Mouse (Mus musculus) midbrain, embryonic 16.5 days (tissue): Measurements from ENCODE around the gene Zfp618. TPM values are rescaled to one million over a fixed set of nuclear protein-coding genes. Genes with fewer than 3 reads are reported as not detected.

Source experiments
- ATAC-seq: fragments of 200-750 bp; cut with Nextera tagmentation; 2 replicates; pipeline ENCODE4 v1.8.0; 2017; ENCODE audit warnings: moderate TSS enrichment
- H3K27ac ChIP-seq: fragments of 300-500 bp; sonication (generic); 2 replicates; pipeline ENCODE4 v1.5.1; 2014; ENCODE audit warnings: mild to moderate bottlenecking, low read length, mixed read lengths
- H3K27me3 ChIP-seq: fragments of 300-500 bp; sonication (generic); 2 replicates; pipeline ENCODE4 v1.6.1; 2014; ENCODE audit warnings: low read depth, low read length, mixed read lengths; ENCODE audit not compliant: control insufficient read depth, insufficient read depth
- H3K36me3 ChIP-seq: fragments of 300-500 bp; sonication (generic); 2 replicates; pipeline ENCODE4 v1.6.1; 2014; ENCODE audit warnings: mild to moderate bottlenecking, low read length, moderate library complexity, mixed read lengths; ENCODE audit not compliant: control insufficient read depth, insufficient read depth
- H3K4me1 ChIP-seq: fragments of 300-500 bp; sonication (generic); 2 replicates; pipeline ENCODE4 v1.6.1; 2014; ENCODE audit warnings: mild to moderate bottlenecking, low read length, mixed read lengths; ENCODE audit not compliant: control insufficient read depth, insufficient read depth
- H3K4me2 ChIP-seq: fragments of 300-500 bp; sonication (generic); 2 replicates; pipeline ENCODE4 v1.6.1; 2014; ENCODE audit warnings: mild to moderate bottlenecking, low read length, mixed read lengths
- H3K4me3 ChIP-seq: fragments of 300-500 bp; sonication (generic); 2 replicates; pipeline ENCODE4 v1.5.1; 2014; ENCODE audit warnings: low read depth, mild to moderate bottlenecking, low read length, moderate library complexity, mixed read lengths
- H3K9ac ChIP-seq: fragments of 300-500 bp; sonication (generic); 2 replicates; pipeline ENCODE4 v1.6.1; 2014; ENCODE audit warnings: low read depth, low read length, mixed read lengths
- H3K9me3 ChIP-seq: fragments of 300-500 bp; sonication (generic); replicated peaks from 2 replicates; pipeline ENCODE4 v1.6.1; 2014; ENCODE audit warnings: mild to moderate bottlenecking, low read length, mixed read lengths; ENCODE audit not compliant: control insufficient read depth, poor library complexity, severe bottlenecking
- WGBS: fragments of 180-500 bp; shearing (Covaris S2); extraction: QIAGEN DNeasy Blood & Tissue Kit; methylation state at CpG from one replicate; pipeline ENCODE4 v1.1.7; 2014; 5-methylcytosine and 5-hydroxymethylcytosine counted together
- polyA plus RNA-seq: library from polyadenylated mRNA; unstranded; fragments of >200 nt; fragmentation: Nextera tagmentation; extraction: Ambion mirVana; gene quantifications from 2 replicates; pipeline ENCODE4 v1.2.1, GENCODE M21; 2015

The Zfp618 gene
- polyA plus RNA-seq, result 29.6 and 34.9 TPM in 2 replicates

DNA sequence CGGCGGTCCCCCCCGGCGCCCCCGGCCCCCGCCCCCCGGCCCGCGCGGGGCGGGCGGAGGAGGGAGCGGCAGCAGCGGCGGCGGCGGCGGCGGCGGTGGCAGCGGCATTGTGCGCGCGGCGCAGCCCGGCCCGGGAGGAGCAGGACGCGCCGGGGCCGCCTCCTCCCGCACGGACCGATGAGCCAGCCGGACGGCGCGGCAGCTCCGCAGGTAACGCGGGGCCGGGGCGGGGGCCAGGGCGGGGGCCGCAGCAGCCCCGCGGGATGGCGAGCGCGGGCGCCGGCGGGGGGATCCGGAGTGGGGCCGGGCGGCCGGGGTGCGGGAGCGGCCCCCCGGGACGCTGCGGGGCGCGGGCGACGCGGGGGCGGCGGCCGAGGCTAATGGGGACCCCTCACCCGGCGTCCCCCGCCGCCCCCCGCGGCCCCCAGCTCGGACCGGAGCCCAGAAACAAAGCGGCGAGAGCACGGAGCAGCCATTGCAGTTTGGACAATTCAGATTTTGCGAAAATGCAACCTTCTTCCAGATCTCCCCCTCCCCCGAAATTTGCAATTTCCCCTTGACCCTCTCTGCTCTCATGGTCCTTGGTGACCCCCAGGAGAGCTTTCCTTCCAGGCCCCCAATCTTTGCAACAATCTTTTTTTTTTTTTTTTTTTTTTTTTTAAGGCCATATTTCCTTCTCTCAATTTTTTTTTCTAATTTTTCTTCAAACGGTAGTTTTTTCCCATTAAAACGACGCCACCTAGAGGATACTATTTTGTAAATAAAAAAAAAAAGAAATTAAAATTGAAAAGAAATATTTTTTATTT lies at the start of gene Zfp618:
Gene Zfp618, plus strand, starts transcription at position 77 of the 806 bp plus-strand sequence.
- no peaks in the 10 kb centered on the region for H3K36me3 ChIP-seq
- H3K9me3 ChIP-seq, result no peaks in the 10 kb centered on the region
- peak within 1 kb of the TSS; percentile 74 for H3K4me3 ChIP-seq
- WGBS, result 1% methylated on average over 11 of the region's 86 CpGs
- H3K4me1 ChIP-seq, result peaks cover 10% of the 10 kb centered on the region; the same call in 1 of the 2 replicates
- H3K27me3 ChIP-seq, result no peaks in the 10 kb centered on the region
- ATAC-seq, result peak; percentile 68
- H3K9ac ChIP-seq, result peak within 1 kb of the TSS; percentile 99
- H3K4me2 ChIP-seq, result peak within 1 kb of the TSS; percentile 81
- peak within 1 kb of the TSS; percentile 90 for H3K27ac ChIP-seq

DNA sequence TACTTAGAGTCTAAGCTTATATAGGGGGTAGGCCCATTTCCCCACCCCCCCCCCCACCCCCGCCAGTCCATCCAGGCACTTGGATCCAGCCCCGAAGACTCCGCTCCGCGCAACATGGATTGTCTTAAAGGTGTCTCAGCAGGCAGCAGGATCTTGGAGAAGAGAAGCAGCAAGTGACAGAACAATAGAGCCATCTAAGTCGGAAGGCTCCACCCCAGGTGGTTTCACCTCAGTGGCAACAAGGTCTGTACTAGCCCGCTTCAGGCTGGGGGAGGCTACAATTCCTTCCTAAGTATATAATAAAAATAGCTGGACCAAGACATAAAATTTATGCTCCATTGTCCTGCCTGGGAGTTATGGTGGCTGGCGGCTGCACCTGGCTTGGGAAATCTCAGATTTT lies 48.3 kb upstream of the Zfp618 start:
- Histone ChIP-seq H3K36me3 (no peaks in the 10 kb centered on the region), H3K4me3 (no peak overlapping the region), H3K9me3 (no peaks in the 10 kb centered on the region; the same call in 1 of the 2 replicates), H3K4me1 (no peaks in the 10 kb centered on the region), H3K9ac (no peak overlapping the region), H3K4me2 (no peak overlapping the region), H3K27me3 (no peaks in the 10 kb centered on the region), H3K27ac (no peak overlapping the region)
- ATAC-seq, result no peak
- 83% methylated on average over 8 of the region's 8 CpGs for WGBS

DNA sequence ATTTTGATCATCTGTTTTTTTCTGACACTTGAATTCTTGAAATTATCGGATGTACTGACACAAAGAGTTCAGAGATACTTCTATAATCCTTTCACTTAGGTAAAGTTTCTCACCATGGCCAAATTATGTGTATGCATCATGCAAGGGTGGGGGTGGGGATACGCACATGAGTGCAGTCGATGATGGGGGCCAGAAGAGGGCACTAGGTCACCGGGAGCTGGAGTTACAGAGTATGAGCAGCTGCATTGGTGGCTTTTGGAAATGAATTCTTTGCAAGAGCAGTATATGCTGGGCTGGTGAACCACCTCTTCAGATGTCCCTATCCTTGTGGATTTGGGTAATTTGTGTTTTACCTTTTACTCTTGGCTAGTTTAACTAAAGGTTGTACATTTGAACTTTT lies 31.6 kb upstream of the Zfp618 start:
- ATAC-seq, result no peak
- no peak overlapping the region for H3K4me3 ChIP-seq
- WGBS, result 91% methylated on average over 4 of the region's 4 CpGs

DNA sequence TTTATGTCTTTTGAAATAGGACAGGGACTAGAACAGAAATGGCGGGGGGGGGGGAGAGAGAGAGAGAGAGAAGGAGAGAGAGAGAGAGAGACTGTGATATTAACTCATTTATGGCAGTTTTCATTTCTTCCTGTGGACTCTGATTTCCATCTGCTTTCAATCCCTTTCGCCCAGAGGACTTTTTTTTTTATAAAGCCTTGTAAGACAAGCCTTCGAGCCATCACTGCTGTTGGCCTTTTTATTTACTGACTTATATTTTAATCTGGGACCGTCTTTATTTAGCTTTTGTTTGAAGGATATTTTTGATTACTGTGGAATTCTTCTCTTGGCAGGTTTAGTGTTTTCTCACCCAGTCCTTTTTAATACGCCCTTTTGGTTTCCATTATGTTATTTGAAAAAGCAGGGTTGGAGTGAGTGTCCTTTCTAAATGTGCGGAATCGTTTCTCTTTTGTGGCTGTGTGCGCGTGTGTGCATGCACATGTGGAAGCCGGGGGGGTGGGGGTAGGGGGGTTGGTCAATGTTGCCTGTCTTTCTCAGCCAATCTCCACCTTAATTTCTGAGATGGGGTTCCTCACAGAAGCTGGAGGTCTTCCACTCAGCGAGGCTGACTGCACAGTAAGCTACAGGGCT lies 29.7 kb upstream of the Zfp618 start:
- Histone ChIP-seq H3K4me1 (no peaks in the 10 kb centered on the region), H3K27me3 (no peaks in the 10 kb centered on the region), H3K9ac (no peak overlapping the region), H3K4me3 (no peak overlapping the region), H3K27ac (no peak overlapping the region), H3K4me2 (no peak overlapping the region), H3K9me3 (no peaks in the 10 kb centered on the region), H3K36me3 (no peaks in the 10 kb centered on the region)
- ATAC-seq, result no peak
- 73% methylated on average over 11 of the region's 11 CpGs for WGBS

More for the DNA sequence above, 31.6 kb upstream of the Zfp618 start:
- Histone ChIP-seq H3K27me3 (no peaks in the 10 kb centered on the region), H3K36me3 (no peaks in the 10 kb centered on the region), H3K4me2 (no peak overlapping the region), H3K9ac (no peak overlapping the region), H3K4me1 (no peaks in the 10 kb centered on the region), H3K9me3 (no peaks in the 10 kb centered on the region), H3K27ac (no peak overlapping the region)

DNA sequence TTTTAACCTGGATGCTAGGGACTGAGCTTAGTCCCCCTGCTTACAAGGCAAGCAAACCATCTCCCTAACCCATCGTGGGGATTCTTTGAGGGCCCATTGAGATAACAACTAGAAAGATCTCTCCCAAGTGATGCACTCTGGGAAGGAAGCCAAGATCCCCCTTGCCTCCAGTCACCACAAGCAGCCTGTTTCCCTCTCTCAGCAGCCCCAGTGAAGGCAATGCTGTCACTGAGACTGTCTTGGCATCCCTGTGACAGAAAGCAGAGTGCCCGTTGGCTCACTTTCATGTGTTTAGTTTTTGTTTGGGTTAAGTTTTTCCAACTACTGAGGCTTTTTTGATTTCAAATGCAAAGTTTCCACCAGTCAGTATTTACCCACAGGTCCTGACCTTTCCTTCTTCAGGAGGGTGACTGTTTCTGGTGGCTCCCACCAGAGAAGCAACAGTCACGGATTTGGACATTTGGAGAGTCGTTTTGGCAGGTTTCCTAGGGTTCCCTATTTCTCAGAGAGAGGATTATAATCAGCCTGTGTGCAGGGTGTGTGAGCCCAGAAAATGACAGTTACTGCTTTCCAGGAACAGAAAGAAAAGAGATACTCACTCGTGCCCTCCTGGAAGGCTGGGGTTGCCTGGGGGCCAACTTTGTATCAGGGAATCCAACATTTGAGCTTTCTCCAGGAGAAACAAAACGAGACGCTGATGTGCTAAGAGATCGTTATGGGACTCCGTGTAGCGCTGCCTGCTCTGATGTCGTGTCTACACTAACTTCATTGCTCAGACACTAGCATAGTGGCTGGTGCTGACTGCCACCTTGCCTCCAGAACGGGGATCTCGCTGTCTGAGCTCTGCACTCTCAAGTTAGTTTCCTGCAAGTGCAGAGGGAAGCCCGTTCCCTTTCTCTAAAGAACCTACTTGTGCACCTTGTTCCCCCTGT lies 23.1 kb upstream of the Zfp618 start:
- Histone ChIP-seq H3K4me3 (no peak overlapping the region), H3K27ac (no peak overlapping the region), H3K27me3 (no peaks in the 10 kb centered on the region), H3K9me3 (no peaks in the 10 kb centered on the region), H3K4me1 (peaks cover 4% of the 10 kb centered on the region; the same call in 1 of the 2 replicates), H3K36me3 (no peaks in the 10 kb centered on the region), H3K9ac (no peak overlapping the region), H3K4me2 (0 out of 2 replicates have a peak overlapping the region, but pooled peaks have one; percentile 17)
- 63% methylated on average over 14 of the region's 14 CpGs for WGBS
- ATAC-seq, result peak; percentile 45; the same call in 1 of the 2 replicates

DNA sequence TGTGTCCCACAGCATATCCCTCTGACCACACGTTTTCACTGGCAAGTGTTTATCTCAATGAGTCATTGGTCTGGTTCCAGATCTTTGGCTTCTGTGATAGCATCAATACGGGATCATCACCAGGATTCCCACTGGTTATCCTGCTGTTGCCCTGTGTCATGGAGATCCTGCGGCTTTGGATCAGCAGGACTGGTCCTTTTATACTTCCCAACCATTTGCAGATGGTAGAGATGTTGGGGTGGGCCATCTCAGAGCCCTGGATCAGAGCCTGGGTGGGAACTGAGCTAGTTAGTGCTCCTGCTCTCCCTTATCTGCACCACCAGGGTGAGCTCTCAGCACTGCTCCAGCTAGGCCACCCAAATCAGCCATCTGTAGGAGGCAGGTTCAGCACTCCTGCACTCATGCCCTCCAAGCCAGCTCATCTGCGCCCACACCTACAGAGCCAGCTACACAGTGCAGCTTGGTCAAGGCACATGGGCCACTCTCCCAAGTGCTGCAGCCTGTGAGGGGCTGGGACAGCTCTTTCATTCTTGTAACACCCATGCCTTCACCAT lies 21.0 kb upstream of the Zfp618 start:
- ATAC-seq, result no peak
- 73% methylated on average over 4 of the region's 4 CpGs for WGBS

DNA sequence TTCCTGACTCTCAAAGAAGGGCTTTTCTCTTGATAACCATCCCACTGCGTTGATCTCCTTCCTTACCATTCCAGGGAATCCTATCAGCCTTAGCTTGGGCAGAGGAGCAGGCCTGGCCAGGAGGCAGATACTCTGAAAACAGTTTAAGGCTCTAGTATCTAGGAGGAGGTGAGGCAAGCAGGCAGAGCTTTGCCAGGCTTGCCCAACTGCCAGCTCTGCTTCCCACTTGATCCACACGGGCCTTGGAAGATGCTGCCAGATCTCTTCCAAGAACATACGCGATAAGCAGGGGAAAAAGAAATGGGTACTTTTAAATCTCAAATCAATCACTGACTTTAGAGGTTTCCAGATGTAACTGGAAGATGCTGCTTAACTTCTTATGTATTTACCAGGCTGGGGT lies 1.6 kb upstream of the Zfp618 start:
- no peak for ATAC-seq
- WGBS, result 73% methylated on average over 4 of the region's 4 CpGs

More for the DNA sequence above, 21.0 kb upstream of the Zfp618 start:
- Histone ChIP-seq H3K36me3 (no peaks in the 10 kb centered on the region), H3K4me2 (no peak overlapping the region), H3K4me3 (no peak overlapping the region), H3K4me1 (peaks cover 4% of the 10 kb centered on the region; the same call in 1 of the 2 replicates), H3K9me3 (no peaks in the 10 kb centered on the region), H3K9ac (no peak overlapping the region), H3K27me3 (no peaks in the 10 kb centered on the region), H3K27ac (no peak overlapping the region)

DNA sequence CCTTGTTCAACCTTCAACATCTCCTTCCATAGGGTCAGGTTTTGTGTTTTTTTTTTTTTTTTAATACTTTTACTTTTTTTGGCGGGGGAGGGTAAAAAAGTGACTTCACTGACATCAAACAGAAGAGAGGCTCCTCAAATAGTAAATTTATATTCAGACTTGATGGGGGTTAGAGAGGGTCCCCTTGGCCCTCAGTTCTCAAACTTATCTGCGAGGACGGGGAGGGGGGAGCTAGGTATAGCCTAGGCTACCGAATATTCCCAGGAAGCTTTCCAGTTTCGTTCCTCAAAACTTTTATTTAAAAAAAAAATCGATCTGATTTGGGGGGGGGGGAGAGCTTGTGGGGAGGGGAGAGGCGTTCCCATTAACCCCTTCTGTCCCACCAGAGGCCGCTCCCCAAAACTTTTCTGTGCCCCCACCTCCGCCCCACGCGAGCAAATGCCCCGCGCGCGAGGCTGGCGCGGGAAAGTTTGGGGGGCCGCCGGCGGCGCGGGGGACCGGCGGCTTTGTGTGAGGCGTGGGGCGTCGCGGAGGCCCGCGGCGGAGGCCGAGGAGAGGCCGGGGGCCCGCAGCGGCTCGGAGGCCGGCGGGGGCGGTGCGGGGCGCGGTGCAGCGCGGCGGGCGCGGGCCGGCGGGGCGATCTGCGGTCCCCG lies 403 bp upstream of the Zfp618 start:
- H3K27ac ChIP-seq, result peak overlapping the region; percentile 90
- peaks cover 10% of the 10 kb centered on the region; the same call in 1 of the 2 replicates for H3K4me1 ChIP-seq
- H3K9ac ChIP-seq, result peak overlapping the region; percentile 99
- no peaks in the 10 kb centered on the region for H3K36me3 ChIP-seq
- H3K4me3 ChIP-seq, result peak overlapping the region; percentile 74
- no peaks in the 10 kb centered on the region for H3K27me3 ChIP-seq
- peak; percentile 34 for ATAC-seq
- H3K9me3 ChIP-seq, result no peaks in the 10 kb centered on the region
- peak overlapping the region; percentile 81 for H3K4me2 ChIP-seq
- WGBS, result 1% methylated on average over 41 of the region's 52 CpGs

More for the DNA sequence above, 1.6 kb upstream of the Zfp618 start:
- H3K9me3 ChIP-seq, result no peaks in the 10 kb centered on the region
- H3K27ac ChIP-seq, result no peak overlapping the region
- no peaks in the 10 kb centered on the region for H3K36me3 ChIP-seq
- H3K4me1 ChIP-seq, result peaks cover 10% of the 10 kb centered on the region; the same call in 1 of the 2 replicates
- no peak overlapping the region for H3K4me2 ChIP-seq
- H3K27me3 ChIP-seq, result no peaks in the 10 kb centered on the region
- H3K4me3 ChIP-seq, result no peak overlapping the region
- no peak overlapping the region for H3K9ac ChIP-seq
